Mouse (Mus musculus) neural tube, embryonic 11.5 days (tissue): ENCODE results near the gene Arhgef40. TPM values are rescaled to one million over a fixed set of nuclear protein-coding genes. Genes with fewer than 3 reads are reported as not detected.

ENCODE experiments used
- ATAC-seq: fragments of 200-750 bp; cut with Nextera tagmentation; 2 replicates; pipeline ENCODE4 v1.8.0; 2017; ENCODE audit warnings: moderate number of reproducible peaks, mild to moderate bottlenecking, moderate TSS enrichment, moderate library complexity; ENCODE audit not compliant: insufficient read depth, low FRiP score, low TSS enrichment
- DNase-seq: peaks from one replicate; pipeline ENCODE4 v3.0.0-alpha.2; 2015; ENCODE audit warnings: low spot score
- H3K27ac ChIP-seq: fragments of 300-500 bp; sonication (generic); 2 replicates; pipeline ENCODE4 v1.5.1; 2014; ENCODE audit warnings: low read depth, mild to moderate bottlenecking, low read length
- H3K27me3 ChIP-seq: fragments of 300-500 bp; sonication (generic); 2 replicates; pipeline ENCODE4 v1.6.1; 2014; ENCODE audit warnings: mild to moderate bottlenecking, low read length, mixed read lengths; ENCODE audit not compliant: control insufficient read depth, insufficient read depth
- H3K36me3 ChIP-seq: fragments of 300-500 bp; sonication (generic); 2 replicates; pipeline ENCODE4 v1.6.1; 2014; ENCODE audit warnings: mild to moderate bottlenecking, low read length, moderate library complexity, mixed read lengths; ENCODE audit not compliant: control insufficient read depth, insufficient read depth
- H3K4me1 ChIP-seq: fragments of 300-500 bp; sonication (generic); 2 replicates; pipeline ENCODE4 v1.6.1; 2014; ENCODE audit warnings: low read length, mixed read lengths; ENCODE audit not compliant: control insufficient read depth, insufficient read depth
- H3K4me2 ChIP-seq: fragments of 300-500 bp; sonication (generic); 2 replicates; pipeline ENCODE4 v1.6.1; 2014; ENCODE audit warnings: low read depth, mild to moderate bottlenecking, moderate library complexity
- H3K4me3 ChIP-seq: fragments of 300-500 bp; sonication (generic); 2 replicates; pipeline ENCODE4 v1.5.1; 2014; ENCODE audit warnings: low read depth, low read length
- H3K9ac ChIP-seq: fragments of 300-500 bp; sonication (generic); 2 replicates; pipeline ENCODE4 v1.6.1; 2014; ENCODE audit warnings: mild to moderate bottlenecking, low read length
- H3K9me3 ChIP-seq: fragments of 300-500 bp; sonication (generic); 2 replicates; pipeline ENCODE4 v1.6.1; 2016; ENCODE audit warnings: low read length; ENCODE audit not compliant: control insufficient read depth
- WGBS: fragments of 180-500 bp; shearing (Covaris S2); extraction: QIAGEN DNeasy Blood & Tissue Kit; methylation state at CpG from one replicate; pipeline ENCODE4 v1.1.7; 2014; 5-methylcytosine and 5-hydroxymethylcytosine counted together
- polyA plus RNA-seq: library from polyadenylated mRNA; unstranded; fragments of >200 nt; fragmentation: Nextera tagmentation; extraction: Ambion mirVana; gene quantifications from 2 replicates; pipeline ENCODE4 v1.2.1, GENCODE M21; 2014

The Arhgef40 gene
- polyA plus RNA-seq, 1 experiment from 2014 or later = 77.2 TPM

- Histone ChIP-seq H3K36me3 (no peaks in the 10 kb centered on the region), H3K9me3 (no peaks in the 10 kb centered on the region), H3K4me3 (no peak overlapping the region), H3K27me3 (no peaks in the 10 kb centered on the region), H3K9ac (no peak overlapping the region), H3K27ac (no peak overlapping the region), H3K4me2 (no peak overlapping the region), H3K4me1 (peaks cover 5% of the 10 kb centered on the region; the same call in 1 of the 2 replicates)
- ATAC-seq (no peak), DNase-seq (no peak)
- WGBS = 87% methylated on average over 3 of the region's 3 CpGs
Observed at GRCm38 (mm10) chr14:51979252-51979651, 5.3 kb upstream of the Arhgef40 start.

GRCm38 (mm10) chr14:51983251-51983650 lies 1.3 kb upstream of the Arhgef40 start:
- Histone ChIP-seq H3K9ac (no peak overlapping the region), H3K27ac (no peak overlapping the region), H3K27me3 (no peaks in the 10 kb centered on the region), H3K36me3 (no peaks in the 10 kb centered on the region), H3K4me1 (peaks cover 12% of the 10 kb centered on the region), H3K4me3 (no peak overlapping the region), H3K4me2 (no peak overlapping the region), H3K9me3 (no peaks in the 10 kb centered on the region)
- 59% methylated on average over 4 of the region's 4 CpGs for WGBS
- DNase-seq (no peak), ATAC-seq (no peak)

DNA sequence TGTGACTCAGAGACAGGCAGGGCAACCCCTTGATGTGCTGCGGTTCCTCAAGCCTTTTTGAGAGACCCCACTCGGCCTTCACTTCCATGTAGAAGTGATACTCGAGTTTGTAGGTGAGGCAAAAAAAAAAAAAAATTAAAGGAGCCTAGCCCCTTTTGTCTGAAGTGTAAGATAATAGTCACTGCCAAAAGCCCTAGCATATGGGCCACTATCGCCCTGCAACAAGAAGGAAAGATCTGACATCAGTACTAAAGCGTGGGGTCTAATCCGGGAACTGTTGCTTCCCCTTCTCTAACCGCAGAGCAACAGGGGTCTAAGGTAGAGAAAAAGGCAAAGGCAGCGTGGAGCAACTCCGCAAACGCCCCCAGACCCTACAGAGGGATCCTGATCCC lies 668 bp upstream of the Arhgef40 start:
- Histone ChIP-seq H3K4me3 (peak overlapping the region; percentile 65), H3K4me2 (peak overlapping the region; percentile 89), H3K27ac (peak overlapping the region; percentile 74), H3K9ac (peak overlapping the region; percentile 77), H3K27me3 (no peaks in the 10 kb centered on the region), H3K4me1 (peaks cover 12% of the 10 kb centered on the region), H3K36me3 (no peaks in the 10 kb centered on the region), H3K9me3 (no peaks in the 10 kb centered on the region)
- 12% methylated on average over 10 of the region's 10 CpGs for WGBS
- ATAC-seq = no peak
- DNase-seq = no peak

DNA sequence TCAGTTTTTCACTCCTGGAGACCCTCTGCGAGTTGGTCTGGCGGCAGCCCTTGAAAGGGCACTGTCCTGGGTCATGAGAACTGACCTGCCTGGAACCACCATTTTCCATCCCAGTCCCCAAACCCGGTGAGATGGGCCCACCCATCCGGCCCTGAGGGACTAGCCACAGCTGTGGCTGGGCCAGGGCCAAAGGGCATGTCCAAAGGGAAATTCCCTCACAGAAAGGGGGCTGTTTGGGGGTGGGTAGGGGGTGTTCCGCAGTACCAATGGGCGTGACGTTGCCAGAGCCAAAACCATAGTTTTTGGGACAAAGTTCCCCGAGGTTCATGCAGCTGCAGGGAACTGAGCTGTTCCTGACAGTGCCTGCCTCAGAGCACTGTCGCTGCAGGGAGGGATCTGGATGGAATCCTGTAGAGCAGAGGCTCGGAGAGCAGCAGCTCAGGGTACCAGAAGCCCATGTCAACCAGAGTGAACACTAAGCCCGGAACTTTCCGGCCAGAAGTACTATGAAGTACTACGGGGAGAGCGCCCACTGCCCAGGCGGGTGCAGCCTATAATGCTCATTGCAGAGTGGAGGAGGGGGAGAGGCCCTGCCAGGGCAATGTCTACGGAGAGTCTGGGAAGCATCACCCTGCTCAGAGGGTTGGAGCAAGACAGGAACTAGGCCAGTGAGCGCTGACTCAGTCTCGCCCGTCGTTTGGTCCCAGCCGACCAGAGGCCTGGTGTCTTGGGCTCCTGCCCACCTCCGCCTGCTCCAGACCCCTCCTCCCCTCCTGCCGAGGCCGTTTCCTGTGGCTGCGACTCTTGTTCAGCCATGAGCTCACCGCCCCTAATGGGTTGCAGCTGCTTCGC lies 1.0 kb downstream of the Arhgef40 start:
- peak overlapping the region; percentile 65 for H3K4me3 ChIP-seq
- WGBS = under 1% methylated on average over 27 of the region's 27 CpGs
- peak overlapping the region; percentile 89 for H3K4me2 ChIP-seq
- peaks cover 12% of the 10 kb centered on the region for H3K4me1 ChIP-seq
- H3K27me3 ChIP-seq = no peaks in the 10 kb centered on the region
- H3K9ac ChIP-seq = peak overlapping the region; percentile 77
- DNase-seq (peak; percentile 81), ATAC-seq (peak; percentile 48)
- peaks cover 10% of the 10 kb centered on the region for H3K36me3 ChIP-seq
- H3K27ac ChIP-seq = peak overlapping the region; percentile 74
- H3K9me3 ChIP-seq = no peaks in the 10 kb centered on the region

GRCm38 (mm10) chr14:51986153-51986505 lies 1.6 kb downstream of the Arhgef40 start:
- DNase-seq (no peak), ATAC-seq (no peak)
- Histone ChIP-seq H3K9ac (peak overlapping the region; percentile 77), H3K36me3 (peaks cover 15% of the 10 kb centered on the region), H3K4me2 (peak overlapping the region; percentile 89), H3K27me3 (no peaks in the 10 kb centered on the region), H3K4me1 (peaks cover 12% of the 10 kb centered on the region), H3K4me3 (peak overlapping the region; percentile 65), H3K9me3 (no peaks in the 10 kb centered on the region), H3K27ac (peak overlapping the region; percentile 74)
- WGBS = 8% methylated on average over 7 of the region's 7 CpGs

GRCm38 (mm10) chr14:51987177-51987576 lies 2.7 kb downstream of the Arhgef40 start:
- H3K27me3 ChIP-seq = no peaks in the 10 kb centered on the region
- no peak overlapping the region for H3K4me3 ChIP-seq
- WGBS = 88% methylated on average over 6 of the region's 6 CpGs
- no peaks in the 10 kb centered on the region for H3K9me3 ChIP-seq
- ATAC-seq = no peak
- H3K4me2 ChIP-seq = no peak overlapping the region
- no peak overlapping the region for H3K27ac ChIP-seq
- peaks cover 15% of the 10 kb centered on the region for H3K36me3 ChIP-seq
- H3K4me1 ChIP-seq = peaks cover 12% of the 10 kb centered on the region
- no peak for DNase-seq
- no peak overlapping the region for H3K9ac ChIP-seq

DNA sequence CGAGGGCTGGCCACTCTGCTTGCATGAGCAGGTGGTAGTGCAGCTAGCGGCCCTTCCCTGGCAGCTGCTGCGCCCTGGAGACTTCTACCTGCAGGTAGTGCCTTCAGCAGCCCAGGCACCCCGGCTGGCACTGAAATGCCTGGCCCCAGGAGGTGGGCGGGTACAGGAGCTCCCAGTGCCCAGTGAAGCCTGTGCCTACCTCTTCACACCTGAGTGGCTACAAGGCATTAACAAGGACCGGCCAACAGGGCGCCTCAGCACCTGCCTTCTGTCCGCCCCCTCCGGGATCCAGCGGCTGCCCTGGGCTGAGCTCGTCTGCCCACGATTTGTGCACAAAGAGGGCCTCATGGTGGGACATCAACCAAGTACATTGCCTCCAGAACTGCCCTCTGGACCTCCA lies 4.2 kb downstream of the Arhgef40 start:
- Histone ChIP-seq H3K27ac (no peak overlapping the region), H3K4me3 (no peak overlapping the region), H3K9ac (no peak overlapping the region), H3K4me1 (peaks cover 10% of the 10 kb centered on the region), H3K4me2 (no peak overlapping the region), H3K36me3 (peaks cover 15% of the 10 kb centered on the region), H3K9me3 (no peaks in the 10 kb centered on the region), H3K27me3 (no peaks in the 10 kb centered on the region)
- no peak for ATAC-seq
- 79% methylated on average over 12 of the region's 12 CpGs for whole genome bisulfite sequencing
- no peak for DNase-seq

- WGBS = 77% methylated on average over 11 of the region's 12 CpGs
- no peaks in the 10 kb centered on the region for H3K9me3 ChIP-seq
- H3K27me3 ChIP-seq = no peaks in the 10 kb centered on the region
- H3K36me3 ChIP-seq = peaks cover 17% of the 10 kb centered on the region
- H3K9ac ChIP-seq = no peak overlapping the region
- H3K4me3 ChIP-seq = no peak overlapping the region
- DNase-seq (no peak), ATAC-seq (no peak)
- no peak overlapping the region for H3K27ac ChIP-seq
- peaks cover 6% of the 10 kb centered on the region for H3K4me1 ChIP-seq
- no peak overlapping the region for H3K4me2 ChIP-seq
Observed at GRCm38 (mm10) chr14:51989461-51989970, 5.0 kb downstream of the Arhgef40 start.

DNA sequence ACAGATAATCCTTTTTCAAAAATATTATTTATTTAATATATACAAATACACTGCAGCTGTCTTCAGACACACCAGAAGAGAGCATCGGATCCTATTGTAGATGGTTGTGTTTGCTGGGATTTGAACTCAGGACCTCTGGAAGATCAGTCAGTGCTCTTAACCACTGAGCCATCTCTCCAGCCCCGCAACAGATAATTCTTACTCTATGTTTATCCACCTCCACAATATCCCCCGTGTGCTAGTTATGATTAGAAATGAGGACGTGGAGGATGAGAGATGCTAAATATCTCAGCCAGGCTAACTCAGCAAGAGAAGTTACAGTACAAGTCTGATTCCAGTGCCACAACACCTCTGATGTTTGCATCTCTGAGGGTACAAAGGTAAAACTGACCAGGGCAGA lies 9.9 kb downstream of the Arhgef40 start:
- H3K9me3 ChIP-seq = no peaks in the 10 kb centered on the region
- no peak overlapping the region for H3K27ac ChIP-seq
- H3K4me2 ChIP-seq = no peak overlapping the region
- ATAC-seq = no peak
- DNase-seq = no peak
- peaks cover 35% of the 10 kb centered on the region for H3K36me3 ChIP-seq
- no peak overlapping the region for H3K9ac ChIP-seq
- WGBS = 96% methylated on average over 4 of the region's 4 CpGs
- H3K27me3 ChIP-seq = no peaks in the 10 kb centered on the region
- H3K4me1 ChIP-seq = no peaks in the 10 kb centered on the region; the same call in 1 of the 2 replicates
- no peak overlapping the region for H3K4me3 ChIP-seq
